Mouse (Mus musculus) heart, embryonic 14.5 days (tissue): ENCODE measurements around the gene Pi16. TPM values are rescaled to one million over a fixed set of nuclear protein-coding genes. Genes with fewer than 3 reads are reported as not detected.

Source experiments
- ATAC-seq: fragments of 200-750 bp; cut with Nextera tagmentation; 2 replicates; pipeline ENCODE4 v1.8.0; 2017; ENCODE audit warnings: low read depth, moderate TSS enrichment; ENCODE audit not compliant: insufficient number of reproducible peaks, insufficient read depth, low FRiP score
- H3K27ac ChIP-seq, 2 experiments: fragments of 200-500 bp in 1 of 2; fragments of 300-500 bp in 1 of 2; sonication (generic) in 1 of 2; replicated peaks in 1 of 2; 2 replicates each; pipeline ENCODE4 v1.5.1; 2012 to 2014; ENCODE audit warnings: low read depth in 2 of 2, low read length in 2 of 2, control low read depth in 1 of 2, mild to moderate bottlenecking in 1 of 2, mixed read lengths in 1 of 2; ENCODE audit not compliant: control insufficient read depth in 1 of 2, insufficient read depth in 1 of 2
- H3K27me3 ChIP-seq: fragments of 300-500 bp; sonication (generic); 2 replicates; pipeline ENCODE4 v1.6.1; 2014; ENCODE audit warnings: mild to moderate bottlenecking, low read length, control low read depth; ENCODE audit not compliant: control insufficient read depth, insufficient read depth
- H3K36me3 ChIP-seq: fragments of 300-500 bp; sonication (generic); 2 replicates; pipeline ENCODE4 v1.6.1; 2014; ENCODE audit warnings: mild to moderate bottlenecking, control low read depth, low read length, mixed read lengths; ENCODE audit not compliant: control insufficient read depth, insufficient read depth
- H3K4me1 ChIP-seq, 2 experiments: fragments of 200-500 bp in 1 of 2; fragments of 300-500 bp in 1 of 2; sonication (generic) in 1 of 2; 2 replicates each; pipeline ENCODE4 v1.6.1; 2012 to 2014; ENCODE audit warnings: low read length in 2 of 2, control low read depth in 1 of 2, mixed read lengths in 1 of 2; ENCODE audit not compliant: control insufficient read depth in 2 of 2, insufficient read depth in 2 of 2
- H3K4me2 ChIP-seq: fragments of 300-500 bp; sonication (generic); 2 replicates; pipeline ENCODE4 v1.6.1; 2014; ENCODE audit warnings: mild to moderate bottlenecking, low read length
- H3K4me3 ChIP-seq, 2 experiments: fragments of 200-500 bp in 1 of 2; fragments of 300-500 bp in 1 of 2; sonication (generic) in 1 of 2; 2 replicates each; pipeline ENCODE4 v1.5.1; 2012 to 2014; ENCODE audit warnings: low read length in 2 of 2, mild to moderate bottlenecking in 2 of 2, control low read depth in 1 of 2, low read depth in 1 of 2, moderate library complexity in 1 of 2; ENCODE audit not compliant: control insufficient read depth in 1 of 2, insufficient read depth in 1 of 2
- H3K9ac ChIP-seq: fragments of 300-500 bp; sonication (generic); 2 replicates; pipeline ENCODE4 v1.6.1; 2014; ENCODE audit warnings: mild to moderate bottlenecking, low read length
- H3K9me3 ChIP-seq: fragments of 300-500 bp; sonication (generic); 2 replicates; pipeline ENCODE4 v1.6.1; 2016; ENCODE audit warnings: low read length, control low read depth; ENCODE audit not compliant: control insufficient read depth
- WGBS: fragments of 180-500 bp; shearing (Covaris S2); extraction: QIAGEN DNeasy Blood & Tissue Kit; methylation state at CpG from one replicate; pipeline ENCODE4 v1.1.7; 2014; 5-methylcytosine and 5-hydroxymethylcytosine counted together
- polyA plus RNA-seq: library from polyadenylated mRNA; unstranded; fragments of >200 nt; fragmentation: Nextera tagmentation; extraction: Ambion mirVana; gene quantifications from 2 replicates; pipeline ENCODE4 v1.2.1, GENCODE M21; 2014

The Pi16 gene
- polyA plus RNA-seq, 1 experiment from 2014 or later = 1.1 TPM

DNA sequence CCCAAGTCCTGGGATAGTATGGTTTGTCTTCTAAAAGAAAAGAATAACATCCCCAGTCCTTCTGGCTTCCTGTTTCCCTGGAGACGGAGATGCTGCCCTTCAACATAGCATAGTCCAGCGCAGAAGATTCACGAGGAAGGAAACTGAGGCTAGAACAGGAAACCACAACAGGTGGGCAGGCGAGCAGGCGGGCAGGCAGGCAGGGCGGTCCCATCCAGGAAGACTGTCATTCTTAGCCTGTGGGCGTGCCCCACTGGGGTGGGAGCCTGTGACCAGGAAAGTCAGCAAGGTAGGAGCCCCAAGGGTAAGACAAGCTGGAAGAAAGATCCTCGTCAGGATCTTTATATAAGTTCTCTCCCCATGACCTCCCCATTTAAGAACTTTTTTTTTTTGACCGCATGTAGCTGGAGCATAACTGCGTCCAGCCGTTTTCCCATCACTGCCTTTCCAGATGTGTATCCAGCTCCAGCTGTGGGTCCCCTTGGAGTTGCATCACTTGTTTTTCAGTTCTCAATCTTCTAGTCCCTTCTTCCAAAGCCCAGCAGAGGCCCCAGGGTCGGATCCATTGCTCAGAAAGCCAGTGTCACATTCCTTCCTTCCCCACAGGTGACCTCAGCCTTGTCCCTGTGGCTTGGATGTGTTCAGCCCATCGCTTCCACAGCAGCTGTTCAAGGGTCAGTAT lies 13.0 kb upstream of the Pi16 start:
- H3K9ac ChIP-seq = peak overlapping the region; percentile 25; the same call in 1 of the 2 replicates
- 0 out of 4 replicates have a peak overlapping the region, but pooled peaks of 1 of the 2 experiments have one; percentile 53 for H3K27ac ChIP-seq
- no peak for ATAC-seq
- peaks cover 21 to 30% of the 10 kb centered on the region in 2 experiments for H3K4me1 ChIP-seq
- H3K36me3 ChIP-seq = peaks cover 27% of the 10 kb centered on the region
- no peaks in the 10 kb centered on the region for H3K27me3 ChIP-seq
- WGBS = 60% methylated on average over 13 of the region's 13 CpGs
- peak overlapping the region; percentile 13; the same call in 1 of the 2 replicates for H3K4me2 ChIP-seq
- no peak overlapping the region for H3K4me3 ChIP-seq
- no peaks in the 10 kb centered on the region for H3K9me3 ChIP-seq

DNA sequence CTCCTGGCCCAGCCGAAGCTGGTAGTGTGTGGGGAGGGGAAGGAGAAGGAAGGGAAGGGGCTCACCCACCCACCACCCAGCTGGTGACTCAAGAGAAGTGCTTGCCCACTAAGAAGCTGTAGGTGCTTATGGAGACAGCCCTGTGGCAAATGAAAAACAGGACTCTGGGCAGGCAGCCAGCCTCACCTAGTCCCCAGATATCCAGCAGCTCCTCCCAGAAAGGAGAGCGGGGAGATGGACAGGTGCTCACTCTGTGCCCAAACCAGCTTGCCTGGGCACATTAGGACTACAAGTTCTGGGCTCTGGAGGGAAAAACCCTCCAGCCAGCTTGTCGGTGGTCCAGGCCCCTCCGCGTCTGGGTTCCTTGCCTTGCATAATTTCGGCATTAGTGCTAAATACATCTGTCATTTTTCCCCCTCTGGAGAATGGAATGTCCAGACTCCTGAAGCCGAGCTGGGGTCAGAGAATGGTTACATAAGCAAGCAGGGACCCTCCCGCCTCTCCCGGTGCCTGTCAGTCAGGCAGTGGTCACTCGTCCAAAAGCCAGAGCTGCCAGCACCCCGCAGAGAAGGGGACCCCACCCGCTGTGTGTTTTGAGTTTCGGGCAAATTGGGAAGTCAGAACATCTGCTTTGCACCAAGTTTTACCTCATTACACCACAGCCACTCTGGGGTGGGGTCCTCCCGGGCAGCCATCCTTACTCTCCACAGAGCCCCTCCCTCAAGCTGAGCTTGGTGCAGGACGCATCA lies 12.2 kb upstream of the Pi16 start:
- peak overlapping the region; percentile 40 for H3K4me2 ChIP-seq
- no peak overlapping the region for H3K4me3 ChIP-seq
- H3K9ac ChIP-seq = peak overlapping the region; percentile 25; the same call in 1 of the 2 replicates
- H3K9me3 ChIP-seq = no peaks in the 10 kb centered on the region
- ATAC-seq = peak; percentile 29; the same call in 1 of the 2 replicates
- WGBS = 15% methylated on average over 15 of the region's 15 CpGs
- no peaks in the 10 kb centered on the region for H3K27me3 ChIP-seq
- peaks cover 21 to 30% of the 10 kb centered on the region in 2 experiments for H3K4me1 ChIP-seq
- peaks cover 20% of the 10 kb centered on the region for H3K36me3 ChIP-seq
- H3K27ac ChIP-seq = 0 out of 4 replicates have a peak overlapping the region, but pooled peaks of 1 of the 2 experiments have one; percentile 53

GRCm38 (mm10) chr17:29305871-29306270 lies 11.6 kb upstream of the Pi16 start:
- H3K9me3 ChIP-seq = no peaks in the 10 kb centered on the region
- H3K9ac ChIP-seq = peak overlapping the region; percentile 10; the same call in 1 of the 2 replicates
- H3K27ac ChIP-seq = no peak overlapping the region
- H3K36me3 ChIP-seq = peaks cover 13% of the 10 kb centered on the region
- peaks cover 21 to 30% of the 10 kb centered on the region in 2 experiments for H3K4me1 ChIP-seq
- H3K4me2 ChIP-seq = peak overlapping the region; percentile 40; the same call in 1 of the 2 replicates
- no peaks in the 10 kb centered on the region for H3K27me3 ChIP-seq
- WGBS = 53% methylated on average over 7 of the region's 7 CpGs
- no peak for ATAC-seq
- H3K4me3 ChIP-seq = no peak overlapping the region

DNA sequence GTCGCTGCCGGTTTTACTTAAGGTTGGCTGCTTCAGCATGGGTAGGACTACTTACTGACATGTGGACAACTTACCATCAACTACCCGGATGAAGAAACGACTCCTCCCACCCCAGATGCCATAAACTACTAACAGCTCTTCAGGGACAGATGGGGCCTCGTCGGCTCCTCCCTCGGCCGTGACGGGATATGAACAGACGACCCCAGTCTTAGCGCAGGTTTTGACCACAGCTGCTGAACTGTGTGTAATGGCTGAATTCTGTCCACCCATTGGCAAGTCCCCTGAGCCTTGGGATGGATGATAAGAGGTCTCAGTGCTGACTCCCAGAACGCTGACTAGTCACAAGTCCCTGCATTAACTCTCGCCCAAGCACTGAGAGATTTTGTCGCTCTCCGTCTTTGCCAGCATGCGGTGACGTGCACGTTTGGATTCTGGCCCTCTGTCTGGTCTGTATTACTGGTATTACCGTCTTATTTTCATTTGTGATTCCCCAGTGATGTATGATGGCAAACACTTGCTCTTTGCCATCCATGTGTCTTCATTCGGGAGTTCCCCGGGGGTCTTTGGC lies 7.3 kb upstream of the Pi16 start:
- Histone ChIP-seq H3K9me3 (peaks cover 4% of the 10 kb centered on the region; the same call in 1 of the 2 replicates), H3K4me1 (peaks cover 8 to 10% of the 10 kb centered on the region in 2 experiments; a peak in 3 of 4 replicates), H3K4me2 (no peak overlapping the region), H3K27me3 (no peaks in the 10 kb centered on the region), H3K27ac (no peak overlapping the region), H3K36me3 (no peaks in the 10 kb centered on the region), H3K4me3 (no peak overlapping the region), H3K9ac (no peak overlapping the region)
- no peak for ATAC-seq
- WGBS = 77% methylated on average over 21 of the region's 21 CpGs

DNA sequence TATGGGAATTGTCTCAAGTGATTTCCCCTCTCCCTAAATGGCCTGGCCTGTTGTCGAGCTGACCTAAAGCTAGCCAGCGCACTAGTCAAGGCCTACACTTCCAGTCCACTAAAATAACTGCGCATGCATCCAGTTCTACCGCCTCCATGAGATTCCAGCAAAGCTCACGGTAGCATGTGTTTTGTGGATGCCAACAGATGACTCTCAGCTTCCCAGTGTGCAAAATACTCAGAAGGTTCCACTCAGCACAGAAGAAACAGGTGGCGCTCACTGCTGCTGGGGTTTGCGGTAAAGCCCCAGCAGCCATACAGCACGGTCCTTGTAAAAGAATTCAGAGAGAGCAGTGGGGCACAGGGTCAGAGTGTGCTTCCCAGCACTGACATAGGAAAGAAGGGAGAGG lies 5.9 kb upstream of the Pi16 start:
- Histone ChIP-seq H3K4me1 (peaks cover 0 to 1% of the 10 kb centered on the region in 2 experiments; a peak in 1 of 4 replicates), H3K4me2 (no peak overlapping the region), H3K27ac (no peak overlapping the region), H3K9me3 (peaks cover 4% of the 10 kb centered on the region; the same call in 1 of the 2 replicates), H3K9ac (no peak overlapping the region), H3K27me3 (no peaks in the 10 kb centered on the region), H3K4me3 (no peak overlapping the region), H3K36me3 (no peaks in the 10 kb centered on the region)
- no peak for ATAC-seq
- 85% methylated on average over 8 of the region's 8 CpGs for WGBS

DNA sequence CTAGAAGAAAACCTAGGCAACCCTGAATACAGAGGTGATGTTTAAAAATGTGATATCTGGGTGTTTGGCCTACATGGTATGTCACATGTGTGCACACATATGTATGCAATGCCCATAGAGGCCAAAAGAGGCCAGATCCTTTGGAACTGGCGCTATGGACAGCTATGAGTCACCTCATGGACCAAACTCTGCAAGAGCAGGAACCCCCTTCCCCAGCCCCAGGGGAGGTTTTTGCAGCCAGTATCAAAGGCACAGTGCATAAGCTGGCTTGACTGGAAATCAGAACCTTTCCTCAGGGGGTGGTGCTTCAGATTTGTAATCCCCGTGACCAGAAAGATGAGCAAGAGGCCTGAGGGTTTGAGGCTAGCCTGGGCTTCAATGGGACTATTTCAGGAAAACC lies 5.4 kb upstream of the Pi16 start:
- Histone ChIP-seq H3K27ac (no peak overlapping the region), H3K27me3 (no peaks in the 10 kb centered on the region), H3K36me3 (no peaks in the 10 kb centered on the region), H3K4me3 (no peak overlapping the region), H3K4me1 (peaks cover 0 to 4% of the 10 kb centered on the region in 2 experiments; a peak in 1 of 4 replicates), H3K9ac (no peak overlapping the region), H3K4me2 (no peak overlapping the region), H3K9me3 (peaks cover 4% of the 10 kb centered on the region; the same call in 1 of the 2 replicates)
- no peak for ATAC-seq
- WGBS = 91% methylated on average over 2 of the region's 2 CpGs

GRCm38 (mm10) chr17:29313300-29313699 lies 4.2 kb upstream of the Pi16 start:
- no peak for ATAC-seq
- Histone ChIP-seq H3K27me3 (no peaks in the 10 kb centered on the region), H3K9me3 (peaks cover 4% of the 10 kb centered on the region; the same call in 1 of the 2 replicates), H3K27ac (no peak overlapping the region), H3K4me2 (no peak overlapping the region), H3K4me1 (peaks cover 0 to 4% of the 10 kb centered on the region in 2 experiments; a peak in 1 of 4 replicates), H3K4me3 (no peak overlapping the region), H3K36me3 (no peaks in the 10 kb centered on the region), H3K9ac (no peak overlapping the region)
